Mouse (Mus musculus): Measurements from ENCODE around the gene Rere.

Rere gene

DNA sequence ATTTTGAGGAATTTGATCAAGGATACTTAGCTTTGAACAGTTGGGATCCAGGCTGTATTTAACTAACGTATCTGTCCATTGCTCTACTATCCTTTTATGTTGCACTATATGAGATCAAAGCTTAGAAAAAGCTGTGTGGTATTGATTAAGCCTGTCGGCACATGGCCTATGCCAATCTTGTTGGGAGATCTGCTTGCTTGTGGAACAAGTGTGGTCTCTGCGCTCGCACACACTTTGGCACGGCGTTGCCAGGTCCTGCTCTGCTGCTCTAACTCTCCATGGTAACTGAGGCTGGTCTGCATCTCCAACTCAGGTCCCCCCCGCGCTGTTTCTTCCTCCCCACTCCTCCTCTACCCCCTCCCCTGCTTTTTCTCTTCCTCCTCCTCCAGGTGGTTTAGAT is 112.2 kb downstream of the Rere start:
- DNase-seq: no peak

- no peak for DNase-seq
Measured at GRCm38 (mm10) chr4:150394091-150394490, 112.6 kb downstream of the Rere start.

- DNase-seq: no peak
Measured at GRCm38 (mm10) chr4:150396339-150396738, 114.9 kb downstream of the Rere start.

- DNase-seq: peak; percentile 55
Measured at GRCm38 (mm10) chr4:150396826-150397620, 115.6 kb downstream of the Rere start.

GRCm38 (mm10) chr4:150399032-150399431 is 117.6 kb downstream of the Rere start:
- no peak for DNase-seq

GRCm38 (mm10) chr4:150401830-150402607 is 120.6 kb downstream of the Rere start:
- no peak for DNase-seq

- DNase-seq: no peak
Measured at GRCm38 (mm10) chr4:150402608-150402985, 121.2 kb downstream of the Rere start.

GRCm38 (mm10) chr4:150403941-150404340 is 122.5 kb downstream of the Rere start:
- peak; percentile 32 for DNase-seq

DNA sequence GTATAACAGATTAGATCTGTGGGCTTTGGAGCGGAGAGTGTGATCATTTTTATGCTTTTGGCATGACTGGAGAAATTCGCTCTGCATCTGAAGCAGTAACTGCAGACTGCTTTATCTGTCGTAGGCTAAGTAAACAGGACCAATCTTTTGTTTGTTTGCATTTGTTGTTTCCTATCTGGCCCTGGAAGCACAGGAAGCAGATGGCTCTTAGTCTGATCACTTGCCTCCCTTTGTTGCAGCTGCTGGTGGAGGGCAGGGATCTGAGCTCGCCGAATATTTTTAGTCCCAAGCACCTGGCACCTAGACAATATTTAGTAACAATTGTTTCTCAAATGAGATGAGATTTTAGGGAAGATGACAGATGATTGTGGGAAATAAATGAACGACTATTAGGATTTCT is 123.1 kb downstream of the Rere start:
- DNase-seq: peak; percentile 58

DNA sequence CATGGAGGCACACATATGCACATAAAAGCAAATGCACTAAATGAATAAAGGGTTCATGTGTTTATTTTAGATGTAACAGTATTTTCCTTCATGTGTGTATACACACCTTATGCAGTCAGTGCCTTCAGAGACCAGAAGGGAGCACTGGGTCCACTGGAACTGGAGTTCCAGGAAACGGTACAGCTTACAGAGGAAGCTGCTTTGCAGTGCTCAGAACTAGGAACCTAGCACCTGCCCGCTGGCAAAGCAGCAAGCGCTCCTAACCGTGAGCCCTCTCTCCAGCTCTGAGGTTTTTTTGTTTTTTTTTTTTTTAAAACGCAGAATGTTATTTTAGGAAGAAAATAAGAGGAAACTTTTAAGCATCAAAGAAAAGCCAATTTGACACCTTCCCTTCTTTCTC is 124.3 kb downstream of the Rere start:
- no peak for DNase-seq

DNA sequence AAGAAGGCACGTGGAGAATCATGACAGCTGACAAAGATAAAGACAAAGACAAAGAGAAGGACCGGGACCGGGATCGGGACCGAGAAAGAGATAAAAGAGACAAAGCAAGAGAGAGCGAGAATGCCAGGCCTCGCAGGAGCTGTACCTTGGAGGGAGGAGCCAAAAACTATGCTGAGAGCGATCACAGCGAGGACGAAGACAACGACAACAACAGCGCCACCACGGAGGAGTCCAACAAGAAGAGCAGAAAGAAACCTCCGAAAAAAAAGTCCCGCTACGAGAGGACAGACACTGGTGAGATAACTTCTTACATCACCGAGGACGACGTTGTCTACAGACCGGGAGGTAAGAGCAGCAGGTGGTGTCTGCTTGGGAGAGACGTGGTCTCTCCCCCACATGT is 124.9 kb downstream of the Rere start:
- no peak for DNase-seq

DNA sequence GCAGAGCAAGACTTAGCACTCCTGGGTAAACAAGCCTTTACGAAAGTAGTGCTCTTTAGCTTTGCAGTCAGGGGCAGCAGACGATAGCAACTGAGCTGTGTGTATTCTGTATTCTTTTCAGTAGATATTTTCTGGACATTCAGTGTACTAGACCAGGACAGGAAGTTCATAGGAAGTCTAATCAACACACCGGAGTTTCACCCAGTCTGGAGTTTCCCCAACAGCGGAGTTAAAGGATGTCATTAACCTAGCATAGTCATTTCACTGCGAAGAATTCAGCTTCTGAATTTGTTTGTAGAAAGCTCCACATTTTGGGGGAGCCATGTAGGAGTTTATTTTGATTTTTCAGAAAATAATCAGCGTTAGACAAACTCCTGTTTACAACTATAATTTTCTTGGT is 125.4 kb downstream of the Rere start:
- DNase-seq: no peak

DNA sequence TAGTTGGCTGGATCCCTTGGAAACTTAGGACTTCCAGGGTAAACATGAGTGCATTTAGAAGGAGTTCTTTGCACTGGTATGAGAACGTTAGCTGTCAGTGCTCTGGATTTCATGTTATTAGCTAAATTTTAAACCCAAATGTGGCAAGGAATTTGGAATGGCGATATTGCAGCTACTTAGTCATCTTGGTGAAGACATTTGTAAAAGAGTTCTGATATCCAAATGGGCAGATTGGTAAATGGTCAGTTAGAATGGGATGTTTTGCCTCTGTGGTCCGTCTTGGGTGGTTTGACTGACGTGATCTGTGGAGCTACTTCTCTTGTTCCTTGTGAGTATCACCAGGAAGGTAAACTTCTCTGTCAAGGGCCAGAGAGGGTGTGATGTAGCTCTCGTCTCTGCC is 132.8 kb downstream of the Rere start:
- no peak for DNase-seq

- no peak for DNase-seq
Measured at GRCm38 (mm10) chr4:150414759-150415158, 133.3 kb downstream of the Rere start.

- DNase-seq: no peak
Measured at GRCm38 (mm10) chr4:150415227-150415969, 134.0 kb downstream of the Rere start.

DNA sequence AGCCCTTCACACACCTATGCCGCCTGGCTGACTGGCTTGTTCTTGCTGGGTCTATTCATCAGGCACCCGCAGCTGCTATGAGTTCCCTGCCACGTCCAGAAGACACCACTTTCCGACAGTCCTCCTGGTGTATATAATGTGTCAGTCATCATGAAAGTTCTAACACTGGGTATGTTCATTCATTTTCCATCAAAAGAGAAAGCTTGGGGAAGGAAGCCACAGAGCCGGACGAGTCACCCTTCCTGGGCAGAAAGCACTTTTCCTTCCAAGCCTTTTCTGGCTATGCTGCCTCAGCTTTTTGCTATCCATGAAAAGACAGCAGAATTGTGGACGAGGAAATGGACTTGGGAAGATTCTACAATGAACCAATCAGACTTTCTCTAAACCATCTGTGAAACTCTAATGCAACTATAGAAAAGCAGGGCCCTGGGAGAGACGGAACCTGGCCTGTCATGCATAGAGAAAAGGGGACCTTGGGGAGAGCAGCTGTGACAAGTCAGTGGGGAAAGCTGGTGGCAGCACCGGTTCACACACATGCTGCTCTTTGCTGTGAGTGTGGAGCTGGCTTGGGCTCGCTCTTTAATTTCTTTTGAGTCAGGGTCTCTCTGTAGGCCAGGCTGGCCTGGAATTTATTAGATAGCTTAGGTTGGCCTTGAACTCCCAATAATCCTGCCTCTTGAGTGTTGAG is 139.3 kb downstream of the Rere start:
- DNase-seq: no peak

- DNase-seq: no peak
Measured at GRCm38 (mm10) chr4:150426098-150426879, 144.8 kb downstream of the Rere start.

- peak; percentile 53 for DNase-seq
Measured at GRCm38 (mm10) chr4:150426880-150427476, 145.5 kb downstream of the Rere start.

- no peak for DNase-seq
Measured at GRCm38 (mm10) chr4:150428762-150429161, 147.3 kb downstream of the Rere start.

- DNase-seq: no peak
Measured at GRCm38 (mm10) chr4:150433827-150434574, 152.6 kb downstream of the Rere start.

DNA sequence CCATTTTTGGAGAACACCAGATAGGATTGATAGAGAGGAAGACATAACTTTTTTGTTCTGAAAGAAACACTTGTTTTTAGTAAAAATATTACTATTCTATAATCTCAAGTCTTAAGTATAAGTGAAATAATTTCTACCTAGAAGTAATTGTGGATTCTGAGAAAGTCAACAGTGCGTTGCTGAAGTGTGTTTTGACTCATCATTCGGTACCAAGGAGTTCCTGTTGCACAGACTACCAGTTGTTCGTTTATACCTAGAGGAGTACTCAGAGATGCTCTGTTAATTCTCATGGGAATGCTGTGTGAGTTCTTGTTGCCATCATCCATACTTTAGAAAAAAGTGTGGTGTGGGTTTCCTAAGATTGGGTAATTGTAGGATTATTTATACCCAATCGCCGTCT is 154.1 kb downstream of the Rere start:
- DNase-seq: no peak
